Mouse (Mus musculus): Measurements from ENCODE around the gene Git2. TPM values are rescaled to one million over a fixed set of nuclear protein-coding genes. Genes with fewer than 3 reads are reported as not detected.
A peak's percentile ranks its signal among the peaks of the same experiment; 100 is the strongest.

The Git2 gene
- polyA plus RNA-seq, 1 experiment from 2014 or later, result 51.8 TPM

DNA sequence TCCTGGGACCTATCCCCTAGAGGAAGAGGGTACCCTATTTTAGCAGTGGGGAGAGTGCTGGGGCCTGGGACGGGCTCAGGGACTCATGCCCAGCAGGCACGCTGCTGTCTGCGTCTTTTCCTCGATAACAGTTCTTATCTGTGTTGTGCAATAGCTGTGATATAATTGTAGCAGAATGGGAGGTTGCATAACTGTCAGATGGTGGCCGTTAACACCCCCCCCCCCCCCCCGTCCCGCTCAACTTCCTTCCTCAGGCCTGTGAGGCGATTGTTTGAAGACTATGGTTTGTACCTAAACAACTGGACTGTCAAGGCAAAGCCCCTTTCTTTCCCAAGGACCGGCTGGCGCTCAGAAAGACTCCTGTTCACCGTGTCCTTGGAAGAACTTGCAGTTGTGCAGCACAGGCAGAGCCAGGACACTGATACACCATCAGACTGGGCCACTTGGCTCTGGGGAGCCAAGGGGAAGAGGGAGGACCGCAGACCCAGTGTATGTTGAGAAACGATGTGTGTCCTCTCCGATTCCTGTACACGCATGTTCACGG, 9.4 kb upstream of the Git2 start:
- ATAC-seq (ENCODE audit: insufficient read depth) (peak; percentile 78), DNase-seq (peak; percentile 83)
- Histone ChIP-seq H3K4me2 (peak overlapping the region; percentile 47), H3K4me1 (ENCODE audit: insufficient read depth) (peaks cover 19% of the 10 kb centered on the region), H3K27me3 (ENCODE audit: insufficient read depth, low read length) (no peaks in the 10 kb centered on the region), H3K9me3 (ENCODE audit: low read depth, low read length) (no peaks in the 10 kb centered on the region), H3K9ac (no peak overlapping the region), H3K36me3 (ENCODE audit: insufficient read depth) (peaks cover 36% of the 10 kb centered on the region), H3K27ac (ENCODE audit: low read depth) (peak overlapping the region; percentile 88), H3K4me3 (ENCODE audit: low read depth, low read length) (no peak overlapping the region)
- no peak for TF ChIP-seq CTCF (IDR thresholded peaks at IDR 0.05; ENCODE audit: low read depth)
- 30% methylated on average over 16 of the region's 16 CpGs for WGBS

DNA sequence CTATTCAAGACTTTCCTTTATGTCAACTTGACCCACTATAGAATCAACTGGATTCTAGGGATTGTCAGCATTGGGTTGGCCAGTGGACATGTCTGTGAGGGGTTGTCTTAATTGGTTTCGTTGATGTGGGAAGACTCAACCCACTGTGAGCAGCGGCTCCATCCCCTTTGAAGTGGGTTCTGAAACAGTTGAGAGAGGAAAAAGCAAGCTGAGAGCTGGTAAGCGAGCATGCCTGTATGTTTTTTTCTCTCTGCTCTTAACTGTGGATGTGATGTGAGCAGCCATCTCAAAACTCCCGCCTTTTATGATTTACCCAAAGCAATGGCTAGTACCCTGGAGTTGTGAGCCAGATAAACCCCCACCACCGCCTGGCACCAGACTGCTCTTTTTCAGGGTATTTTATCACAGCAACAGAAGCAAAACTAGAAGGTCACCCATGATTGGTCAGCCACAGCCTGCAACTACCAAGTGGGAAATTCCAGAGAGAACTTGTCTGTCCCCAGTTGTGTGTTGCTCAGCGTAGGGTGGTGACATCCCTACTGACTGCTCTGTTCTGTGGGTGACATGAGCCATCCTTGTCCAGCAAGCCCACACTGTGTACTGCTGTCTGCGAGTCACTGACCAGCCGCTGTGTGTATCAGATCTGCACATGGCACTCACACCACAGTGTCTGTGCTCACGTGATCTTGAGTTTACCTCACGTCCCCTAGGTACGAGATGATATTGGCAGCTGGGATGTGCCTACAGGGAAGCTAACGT, 8.3 kb upstream of the Git2 start:
- H3K9me3 ChIP-seq (ENCODE audit: low read depth, low read length), result no peaks in the 10 kb centered on the region
- no peaks in the 10 kb centered on the region for H3K27me3 ChIP-seq (ENCODE audit: insufficient read depth, low read length)
- H3K4me3 ChIP-seq (ENCODE audit: low read depth, low read length), result no peak overlapping the region
- peaks cover 26% of the 10 kb centered on the region for H3K36me3 ChIP-seq (ENCODE audit: insufficient read depth)
- peak; percentile 41 for DNase-seq
- H3K27ac ChIP-seq (ENCODE audit: low read depth), result peak overlapping the region; percentile 46; the same call in 1 of the 2 replicates
- no peak overlapping the region for H3K9ac ChIP-seq
- H3K4me1 ChIP-seq (ENCODE audit: insufficient read depth), result peaks cover 19% of the 10 kb centered on the region
- no peak for TF ChIP-seq CTCF (IDR thresholded peaks at IDR 0.05; ENCODE audit: low read depth)
- peak; percentile 61 for ATAC-seq (ENCODE audit: insufficient read depth)
- 73% methylated on average over 12 of the region's 12 CpGs for WGBS
- H3K4me2 ChIP-seq, result no peak overlapping the region

DNA sequence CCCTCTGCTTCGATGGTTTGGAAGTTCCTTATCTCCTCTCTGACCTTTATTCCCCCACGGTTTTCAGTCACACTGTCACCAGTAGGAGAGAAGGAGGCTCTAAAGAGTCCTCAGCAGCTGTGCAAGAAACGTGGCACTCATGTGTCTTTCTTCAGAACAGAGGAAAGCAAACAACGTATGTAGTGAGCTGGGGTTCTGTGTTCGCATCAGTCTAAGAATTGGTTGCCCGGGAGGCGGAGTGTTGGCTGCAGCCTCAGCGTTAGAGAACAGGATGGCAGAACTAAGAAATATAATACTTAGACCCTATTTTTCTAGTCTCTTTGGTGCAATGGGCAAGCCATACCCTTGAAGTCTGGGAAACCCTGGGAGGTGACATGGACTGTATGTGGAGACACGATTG, 7.7 kb upstream of the Git2 start:
- DNase-seq (no peak), ATAC-seq (ENCODE audit: insufficient read depth) (no peak)
- no peak overlapping the region for H3K4me3 ChIP-seq (ENCODE audit: low read depth, low read length)
- no peak overlapping the region for H3K27ac ChIP-seq (ENCODE audit: low read depth)
- WGBS, result 59% methylated on average over 9 of the region's 9 CpGs
- H3K9me3 ChIP-seq (ENCODE audit: low read depth, low read length), result no peaks in the 10 kb centered on the region
- no peaks in the 10 kb centered on the region for H3K27me3 ChIP-seq (ENCODE audit: insufficient read depth, low read length)
- no peak overlapping the region for H3K9ac ChIP-seq
- H3K36me3 ChIP-seq (ENCODE audit: insufficient read depth), result peaks cover 22% of the 10 kb centered on the region
- no peak overlapping the region for H3K4me2 ChIP-seq
- TF ChIP-seq CTCF (IDR thresholded peaks at IDR 0.05; ENCODE audit: low read depth), result no peak
- H3K4me1 ChIP-seq (ENCODE audit: insufficient read depth), result peaks cover 19% of the 10 kb centered on the region

DNA sequence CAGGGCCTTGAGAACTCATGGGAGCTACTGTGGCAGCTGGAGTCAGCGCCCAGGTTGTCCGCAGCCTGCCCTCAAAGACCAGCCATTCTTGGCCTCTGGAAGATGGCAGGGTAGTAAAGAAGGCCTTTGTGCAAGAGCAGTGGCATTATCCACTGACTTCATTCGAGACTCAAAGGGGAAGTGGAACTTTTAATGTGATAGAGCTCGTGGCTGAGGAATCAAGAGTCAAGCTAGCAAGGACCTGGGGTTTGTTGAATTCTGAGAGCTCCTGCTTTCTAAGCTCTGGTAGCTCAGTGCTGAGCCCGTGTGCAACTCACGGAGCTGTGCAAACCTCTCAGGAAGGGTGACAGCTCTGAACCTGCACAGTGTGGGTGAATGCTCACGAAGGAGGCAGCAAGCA, 5.6 kb upstream of the Git2 start:
- Histone ChIP-seq H3K4me2 (no peak overlapping the region), H3K27me3 (ENCODE audit: insufficient read depth, low read length) (no peaks in the 10 kb centered on the region), H3K4me3 (ENCODE audit: low read depth, low read length) (no peak overlapping the region), H3K36me3 (ENCODE audit: insufficient read depth) (0 out of 2 replicates have a peak, but pooled peaks cover 3% of the 10 kb centered on the region), H3K4me1 (ENCODE audit: insufficient read depth) (peaks cover 19% of the 10 kb centered on the region), H3K9me3 (ENCODE audit: low read depth, low read length) (no peaks in the 10 kb centered on the region), H3K27ac (ENCODE audit: low read depth) (no peak overlapping the region), H3K9ac (no peak overlapping the region)
- ATAC-seq (ENCODE audit: insufficient read depth), result no peak
- 85% methylated on average over 7 of the region's 7 CpGs for WGBS
- TF ChIP-seq CTCF (IDR thresholded peaks at IDR 0.05; ENCODE audit: low read depth), result no peak
- no peak for DNase-seq

DNA sequence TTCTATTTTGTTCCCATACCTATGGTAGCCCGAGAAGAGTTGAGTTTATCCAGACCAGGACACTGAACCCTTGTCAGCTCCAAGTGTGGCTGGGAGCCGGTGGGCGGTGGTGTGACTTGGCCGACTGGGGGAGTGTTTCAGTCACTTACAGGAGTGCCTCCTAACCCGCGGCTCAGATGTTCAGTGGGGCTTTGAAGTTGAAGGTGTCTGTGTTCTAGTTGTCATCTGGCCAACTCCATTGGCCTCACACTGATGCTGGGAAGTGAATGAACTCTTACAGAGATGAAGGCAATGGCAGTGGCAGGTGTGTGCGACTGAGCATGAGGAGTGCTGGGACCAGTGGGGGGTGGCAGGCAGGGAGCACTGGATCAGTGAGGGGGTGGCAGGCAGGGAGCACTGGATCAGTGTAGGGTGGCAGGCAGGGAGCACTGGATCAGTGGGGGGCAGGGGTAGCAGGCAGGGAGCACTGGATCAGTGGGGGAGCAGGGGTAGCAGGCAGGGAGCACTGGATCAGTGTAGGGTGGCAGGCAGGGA, 4.7 kb upstream of the Git2 start:
- Histone ChIP-seq H3K36me3 (ENCODE audit: insufficient read depth) (no peaks in the 10 kb centered on the region), H3K27ac (ENCODE audit: low read depth) (no peak overlapping the region), H3K9ac (no peak overlapping the region), H3K4me1 (ENCODE audit: insufficient read depth) (peaks cover 15% of the 10 kb centered on the region), H3K4me3 (ENCODE audit: low read depth, low read length) (no peak overlapping the region), H3K27me3 (ENCODE audit: insufficient read depth, low read length) (no peaks in the 10 kb centered on the region), H3K4me2 (no peak overlapping the region), H3K9me3 (ENCODE audit: low read depth, low read length) (no peaks in the 10 kb centered on the region)
- 42% methylated on average over 7 of the region's 7 CpGs for WGBS
- no peak for TF ChIP-seq CTCF (IDR thresholded peaks at IDR 0.05; ENCODE audit: low read depth)
- ATAC-seq (ENCODE audit: insufficient read depth) (no peak), DNase-seq (no peak)

DNA sequence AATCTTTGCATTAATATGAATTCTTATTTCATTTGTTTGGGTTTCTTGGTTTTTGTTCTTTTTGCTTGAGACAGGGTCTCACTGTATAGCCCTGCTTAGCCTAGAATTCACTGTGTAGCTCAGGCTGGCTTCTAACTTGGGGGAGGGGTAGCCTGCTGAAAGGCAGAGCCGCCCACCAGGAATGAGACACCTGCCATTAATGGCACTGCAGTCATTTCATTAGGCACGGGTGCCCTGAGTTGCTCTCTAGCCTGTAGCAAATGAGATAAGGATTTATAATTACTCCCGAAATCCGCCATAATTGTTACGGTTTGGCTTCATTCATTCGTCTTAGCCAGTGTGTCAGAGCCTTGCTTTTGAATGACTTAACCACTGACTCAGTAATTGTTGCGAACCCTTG, 857 bp upstream of the Git2 start:
- ATAC-seq (ENCODE audit: insufficient read depth) (no peak), DNase-seq (no peak)
- WGBS, result 80% methylated on average over 7 of the region's 7 CpGs
- Histone ChIP-seq H3K27me3 (ENCODE audit: insufficient read depth, low read length) (no peaks in the 10 kb centered on the region), H3K27ac (ENCODE audit: low read depth) (no peak overlapping the region), H3K9me3 (ENCODE audit: low read depth, low read length) (no peaks in the 10 kb centered on the region), H3K9ac (peak overlapping the region; percentile 82; the same call in 1 of the 2 replicates), H3K4me3 (ENCODE audit: low read depth, low read length) (peak overlapping the region; percentile 84), H3K4me2 (peak overlapping the region; percentile 97), H3K4me1 (ENCODE audit: insufficient read depth) (no peaks in the 10 kb centered on the region; the same call in 1 of the 2 replicates), H3K36me3 (ENCODE audit: insufficient read depth) (no peaks in the 10 kb centered on the region)
- TF ChIP-seq CTCF (IDR thresholded peaks at IDR 0.05; ENCODE audit: low read depth), result no peak

DNA sequence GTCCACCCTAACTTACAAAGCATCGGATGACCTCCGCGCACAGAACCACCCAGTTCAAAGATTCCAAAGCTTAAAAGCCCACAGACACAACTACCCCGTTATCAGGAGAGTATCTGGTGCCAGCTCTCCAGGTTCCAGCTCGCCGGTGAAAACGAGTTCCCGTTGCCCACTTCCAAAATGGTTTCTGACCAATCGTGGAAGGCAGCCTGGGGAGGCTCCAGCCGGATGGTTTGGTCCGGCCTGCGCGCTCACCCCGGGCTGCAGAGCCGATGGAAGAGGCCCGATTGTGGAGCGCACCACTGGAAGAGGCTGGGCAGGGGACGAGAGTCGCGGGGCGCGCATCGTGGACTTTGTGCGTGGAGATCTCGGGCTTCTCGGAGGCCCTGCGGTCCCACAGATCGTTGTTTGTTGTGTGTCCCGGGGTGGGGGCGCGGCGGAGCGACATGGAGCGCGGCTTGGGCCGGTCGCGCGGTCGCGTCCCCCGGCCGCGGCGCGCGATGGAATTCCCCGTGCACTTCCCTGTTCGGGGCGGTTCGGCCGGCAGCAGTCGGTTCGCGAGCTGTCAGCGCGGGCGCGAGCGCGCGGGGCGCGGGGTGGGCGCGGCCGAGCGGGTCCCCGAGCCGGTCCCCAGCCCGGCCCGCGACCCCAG, 790 bp downstream of the Git2 start, which contains the start of gene Ankrd13a:
Gene Ankrd13a, plus strand, starts transcription at position 275 of the 649 bp plus-strand sequence.
- H3K36me3 ChIP-seq (ENCODE audit: insufficient read depth), result no peaks in the 10 kb centered on the region

More for the DNA sequence above, 790 bp downstream of the Git2 start, which contains the start of gene Ankrd13a:
- Histone ChIP-seq H3K4me1 (ENCODE audit: insufficient read depth) (no peaks in the 10 kb centered on the region; the same call in 1 of the 2 replicates), H3K4me3 (ENCODE audit: low read depth, low read length) (peak within 1 kb of the TSS; percentile 84), H3K27ac (ENCODE audit: low read depth) (peak within 1 kb of the TSS; percentile 91), H3K9me3 (ENCODE audit: low read depth, low read length) (no peaks in the 10 kb centered on the region), H3K9ac (peak within 1 kb of the TSS; percentile 82), H3K4me2 (peak within 1 kb of the TSS; percentile 97), H3K27me3 (ENCODE audit: insufficient read depth, low read length) (no peaks in the 10 kb centered on the region)
- ATAC-seq (ENCODE audit: insufficient read depth) (peak; percentile 86), DNase-seq (peak; percentile 96)
- WGBS, result 0% methylated on average over 33 of the region's 73 CpGs
- no peak for TF ChIP-seq CTCF (IDR thresholded peaks at IDR 0.05; ENCODE audit: low read depth)

Measured in lung, embryonic 14.5 days (tissue).